21 mouse cellular contexts compared by ENCODE assay signal in genomic region chr10:59517201-59517600, GRCm38 (mm10).
DNase-seq lines count a peak whose midpoint lies in the region; ATAC-seq and TF ChIP-seq lines count a peak whose summit lies in the region.
"Had no signal": no experiment of that assay in that cellular context is flagged by ENCODE, and none has a peak within 500 bp of the region (broad histone marks: within the 10 kb centered on the region; RNA-seq: fewer than 3 reads in every experiment).

No protein-coding gene starts in this region.

- no peak for TF ChIP-seq CTCF in liver, postnatal 0 days (IDR thresholded peaks at IDR 0.05; ENCODE audit: low read depth)

- H3K4me1 ChIP-seq in liver, postnatal 0 days (ENCODE audit: insufficient read depth): no peaks in the 10 kb centered on the region

- no peak overlapping the region for H3K9ac ChIP-seq in liver, postnatal 0 days (replicated peaks)
- H3K9ac ChIP-seq: embryonic facial prominence, embryonic 13.5 days; heart, embryonic 12.5 days; liver, embryonic 14.5 days; midbrain, embryonic 12.5 days had no signal

- no peak for TF ChIP-seq EP300 in liver, postnatal 0 days (IDR thresholded peaks at IDR 0.05; ENCODE audit: low read depth)

- no peak overlapping the region for H3K27ac ChIP-seq in liver, postnatal 0 days (ENCODE audit: low read depth)
- H3K27ac ChIP-seq: embryonic facial prominence, embryonic 13.5 days; liver, embryonic 14.5 days; macrophage; midbrain, embryonic 12.5 days had no signal

- DNase-seq in heart, adult 11 months: peak; percentile 75
- no peak for DNase-seq in heart, postnatal 25 days (ENCODE audit: low spot score)
- peak; percentile 58 for DNase-seq in left cerebral cortex, postnatal 4 days
- no peak for DNase-seq in left cerebral cortex, adult 18-20 months (ENCODE audit: low spot score in 2 of 2)
- peak; percentile 58 to 68 for DNase-seq in cerebellum, adult 18-20 months
- peak; percentile 67 to 69 for DNase-seq in cerebellum, postnatal 25 days
- DNase-seq in liver, postnatal 0 days: no peak
- no peak for DNase-seq in kidney, adult 18-20 months
- DNase-seq: adrenal gland, postnatal 14 days; gastrocnemius, postnatal 36 days; heart, postnatal 14 days; kidney, adult 9 months; right cerebral cortex, postnatal 4 days; thymus, adult 2 months had no signal

- WGBS in liver, postnatal 0 days (ENCODE audit: insufficient replicate concordance): 86% methylated on average over 13 of the region's 13 CpGs

- H3K9me3 ChIP-seq in liver, postnatal 0 days (ENCODE audit: low read length): no peaks in the 10 kb centered on the region
- H3K9me3 ChIP-seq: embryonic facial prominence, embryonic 13.5 days; G1E; heart, embryonic 12.5 days; midbrain, embryonic 12.5 days had no signal

- ATAC-seq in liver, postnatal 0 days: no peak
- ATAC-seq: forebrain, embryonic 14.5 days had no signal

- no peaks in the 10 kb centered on the region for H3K27me3 ChIP-seq in liver, postnatal 0 days (ENCODE audit: insufficient read depth, low read length)
- H3K27me3 ChIP-seq: embryonic facial prominence, embryonic 13.5 days; heart, embryonic 12.5 days; midbrain, embryonic 12.5 days had no signal

- no peak overlapping the region for H3K4me2 ChIP-seq in liver, postnatal 0 days (ENCODE audit: low read depth, low read length)
- H3K4me2 ChIP-seq: embryonic facial prominence, embryonic 13.5 days; heart, embryonic 12.5 days; midbrain, embryonic 12.5 days had no signal

- H3K36me3 ChIP-seq in liver, postnatal 0 days (replicated peaks; ENCODE audit: insufficient read depth, low read length): no peaks in the 10 kb centered on the region
- H3K36me3 ChIP-seq: embryonic facial prominence, embryonic 13.5 days; heart, embryonic 12.5 days; midbrain, embryonic 12.5 days had no signal

- intact Hi-C loops in heart, postnatal 25 days (cut with DNase I): no loop called here
- intact Hi-C loops in left cerebral cortex, postnatal 4 days (cut with DNase I): no loop called here

- H3K4me3 ChIP-seq in liver, postnatal 0 days (ENCODE audit: low read depth, low read length): no peak overlapping the region
- H3K4me3 ChIP-seq: embryonic facial prominence, embryonic 13.5 days; heart, embryonic 12.5 days; midbrain, embryonic 12.5 days had no signal

Comparison
In these comparisons a context has a peak if more than half of its experiments do, and no peak if none do; other contexts are left out.
1. DNase-seq: peak in heart, adult 11 months (single experiment), left cerebral cortex, postnatal 4 days (single experiment), cerebellum, adult 18-20 months (2 of 2) and cerebellum, postnatal 25 days (2 of 2); none in heart, postnatal 25 days (single experiment), left cerebral cortex, adult 18-20 months (0 of 2), liver, postnatal 0 days (single experiment) and kidney, adult 18-20 months (single experiment).